Mouse (Mus musculus): ENCODE measurements around the gene Myh9.
"Not testable (repeated sequence)": the region's sequence is repeated elsewhere in the genome, so short reads cannot be mapped to it uniquely, and the experiment has no call there.

Gene Myh9

GRCm38 (mm10) chr15:77727139-77727538, 114.8 kb downstream of the Myh9 start:
- in situ Hi-C loops (cut with MboI, MseI) = not testable (repeated sequence)

GRCm38 (mm10) chr15:77725393-77726020, 116.5 kb downstream of the Myh9 start:
- in situ Hi-C loops (cut with MboI, MseI) = not testable (repeated sequence)

GRCm38 (mm10) chr15:77724208-77724911, 117.6 kb downstream of the Myh9 start:
- in situ Hi-C loops (cut with MboI, MseI) = not testable (repeated sequence)

GRCm38 (mm10) chr15:77721509-77721908, 120.5 kb downstream of the Myh9 start:
- in situ Hi-C loops (cut with MboI, MseI) = not testable (repeated sequence)

GRCm38 (mm10) chr15:77718240-77718639, 123.7 kb downstream of the Myh9 start:
- in situ Hi-C loops (cut with MboI, MseI) = not testable (repeated sequence)

Measured in regulatory T cell (primary cell).